Mouse (Mus musculus) stomach, embryonic 16.5 days (tissue): ENCODE measurements at regions not wholly inside any gene's neighbourhood (a gene's known extent, or its start where the extent isn't known, plus 50 kb on each side); places are given as distances from the start of the nearest gene placed in this dataset.

Experiments
- ATAC-seq: fragments of 200-750 bp; cut with Nextera tagmentation; 2 replicates; pipeline ENCODE4 v1.8.0; 2017; ENCODE audit warnings: moderate number of reproducible peaks, moderate TSS enrichment; ENCODE audit not compliant: insufficient read depth, low FRiP score
- H3K27ac ChIP-seq: fragments of 300-500 bp; sonication (generic); 2 replicates; pipeline ENCODE4 v1.5.1; 2014; ENCODE audit warnings: low read length
- H3K27me3 ChIP-seq: fragments of 300-500 bp; sonication (generic); 2 replicates; pipeline ENCODE4 v1.6.1; 2014; ENCODE audit warnings: low read length, control low read depth, mixed read lengths; ENCODE audit not compliant: control insufficient read depth, insufficient read depth
- H3K36me3 ChIP-seq: fragments of 300-500 bp; sonication (generic); 2 replicates; pipeline ENCODE4 v1.6.1; 2014; ENCODE audit warnings: low read length; ENCODE audit not compliant: control insufficient read depth, insufficient read depth
- H3K4me1 ChIP-seq: fragments of 300-500 bp; sonication (generic); 2 replicates; pipeline ENCODE4 v1.6.1; 2014; ENCODE audit warnings: low read length, control low read depth, mixed read lengths; ENCODE audit not compliant: control insufficient read depth, insufficient read depth
- H3K4me2 ChIP-seq: fragments of 300-500 bp; sonication (generic); 2 replicates; pipeline ENCODE4 v1.6.1; 2014; ENCODE audit warnings: low read depth, low read length, mixed read lengths
- H3K4me3 ChIP-seq: fragments of 300-500 bp; sonication (generic); replicated peaks from 2 replicates; pipeline ENCODE4 v1.5.1; 2014; ENCODE audit warnings: mild to moderate bottlenecking, low read length
- H3K9ac ChIP-seq: fragments of 300-500 bp; sonication (generic); 2 replicates; pipeline ENCODE4 v1.6.1; 2014; ENCODE audit warnings: low read length
- H3K9me3 ChIP-seq: fragments of 300-500 bp; sonication (generic); replicated peaks from 2 replicates; pipeline ENCODE4 v1.6.1; 2016; ENCODE audit warnings: low read length, control low read depth; ENCODE audit not compliant: control insufficient read depth
- WGBS: fragments of 180-500 bp; shearing (Covaris S2); extraction: QIAGEN DNeasy Blood & Tissue Kit; methylation state at CpG from one replicate; pipeline ENCODE4 v1.1.7; 2014; 5-methylcytosine and 5-hydroxymethylcytosine counted together

GRCm38 (mm10) chr5:29920295-29920694, 92.6 kb upstream of the Il6 start:
- Histone ChIP-seq H3K36me3 (no peaks in the 10 kb centered on the region), H3K27me3 (no peaks in the 10 kb centered on the region), H3K4me3 (no peak overlapping the region), H3K4me2 (no peak overlapping the region), H3K4me1 (no peaks in the 10 kb centered on the region), H3K27ac (no peak overlapping the region), H3K9me3 (no peaks in the 10 kb centered on the region; the same call in 1 of the 2 replicates), H3K9ac (no peak overlapping the region)
- ATAC-seq, result no peak
- 62% methylated on average over 2 of the region's 2 CpGs for WGBS

GRCm38 (mm10) chr5:29925527-29925926, 87.4 kb upstream of the Il6 start:
- H3K4me3 ChIP-seq, result no peak overlapping the region
- ATAC-seq, result no peak
- H3K9me3 ChIP-seq, result no peaks in the 10 kb centered on the region
- H3K27me3 ChIP-seq, result no peaks in the 10 kb centered on the region
- H3K36me3 ChIP-seq, result no peaks in the 10 kb centered on the region
- H3K4me2 ChIP-seq, result no peak overlapping the region
- WGBS, result 83% methylated on average over 2 of the region's 2 CpGs
- H3K4me1 ChIP-seq, result no peaks in the 10 kb centered on the region
- no peak overlapping the region for H3K9ac ChIP-seq
- H3K27ac ChIP-seq, result no peak overlapping the region

- Histone ChIP-seq H3K4me1 (no peaks in the 10 kb centered on the region), H3K9me3 (no peaks in the 10 kb centered on the region), H3K4me2 (no peak overlapping the region), H3K4me3 (no peak overlapping the region), H3K36me3 (no peaks in the 10 kb centered on the region), H3K27me3 (no peaks in the 10 kb centered on the region), H3K27ac (no peak overlapping the region), H3K9ac (no peak overlapping the region)
- no peak for ATAC-seq
- 71% methylated on average over 1 of the region's 1 CpGs for WGBS
Measured at GRCm38 (mm10) chr5:29927594-29927993, 85.3 kb upstream of the Il6 start.

DNA sequence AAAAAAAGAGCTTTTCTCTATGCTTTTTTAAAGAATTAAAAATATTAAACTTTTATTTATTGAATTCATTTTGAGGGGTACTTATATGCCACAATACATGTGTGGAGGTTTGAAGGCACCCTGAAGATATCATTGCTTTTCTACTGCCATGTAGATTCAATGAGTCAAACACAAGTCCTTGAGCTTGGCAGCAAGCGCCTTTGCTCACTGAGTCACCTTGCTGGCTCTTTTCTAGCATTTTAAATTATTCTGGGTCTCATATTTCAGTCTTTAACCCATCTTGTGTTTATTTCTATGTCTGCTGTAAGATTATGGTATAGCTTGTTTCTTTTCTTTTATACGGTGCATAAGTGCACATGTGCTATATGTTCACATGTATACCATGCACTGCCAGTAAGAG, 83.5 kb upstream of the Il6 start:
- no peaks in the 10 kb centered on the region for H3K36me3 ChIP-seq
- H3K4me3 ChIP-seq, result no peak overlapping the region
- no peaks in the 10 kb centered on the region for H3K9me3 ChIP-seq
- no peaks in the 10 kb centered on the region for H3K4me1 ChIP-seq
- H3K4me2 ChIP-seq, result no peak overlapping the region
- WGBS, result 87% methylated on average over 2 of the region's 2 CpGs
- H3K27me3 ChIP-seq, result no peaks in the 10 kb centered on the region
- no peak for ATAC-seq
- no peak overlapping the region for H3K27ac ChIP-seq
- no peak overlapping the region for H3K9ac ChIP-seq

DNA sequence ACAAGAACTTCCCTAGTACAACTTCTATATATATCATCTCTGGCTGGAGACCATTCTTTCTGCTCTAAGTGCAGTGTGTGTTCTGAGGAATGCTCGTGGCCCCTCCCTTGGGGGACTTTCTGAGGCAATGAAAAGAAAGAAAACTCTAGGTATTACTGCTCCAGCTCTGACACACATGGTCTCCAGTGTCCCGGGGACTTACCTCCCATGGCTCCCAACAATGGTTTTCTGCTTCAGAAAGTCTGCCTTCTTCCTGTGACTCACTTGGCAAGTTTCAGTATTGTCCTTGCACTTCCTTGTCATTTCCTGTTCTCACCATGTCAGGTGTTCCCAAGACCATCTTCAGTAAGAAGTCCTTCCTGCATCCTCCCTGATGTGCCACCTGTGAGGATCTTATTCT, 65.7 kb upstream of the Il6 start:
- no peak overlapping the region for H3K27ac ChIP-seq
- no peaks in the 10 kb centered on the region for H3K36me3 ChIP-seq
- H3K4me2 ChIP-seq, result no peak overlapping the region
- H3K4me1 ChIP-seq, result peaks cover 3% of the 10 kb centered on the region
- WGBS, result 63% methylated on average over 2 of the region's 2 CpGs
- H3K9ac ChIP-seq, result no peak overlapping the region
- no peaks in the 10 kb centered on the region for H3K9me3 ChIP-seq
- H3K4me3 ChIP-seq, result no peak overlapping the region
- ATAC-seq, result no peak
- H3K27me3 ChIP-seq, result no peaks in the 10 kb centered on the region

- no peak overlapping the region for H3K4me3 ChIP-seq
- peaks cover 3% of the 10 kb centered on the region for H3K4me1 ChIP-seq
- 54% methylated on average over 3 of the region's 3 CpGs for WGBS
- H3K27ac ChIP-seq, result no peak overlapping the region
- no peak overlapping the region for H3K4me2 ChIP-seq
- H3K9ac ChIP-seq, result no peak overlapping the region
- no peaks in the 10 kb centered on the region for H3K36me3 ChIP-seq
- no peaks in the 10 kb centered on the region for H3K27me3 ChIP-seq
- no peaks in the 10 kb centered on the region for H3K9me3 ChIP-seq
- no peak for ATAC-seq
Measured at GRCm38 (mm10) chr5:29948161-29948560, 64.8 kb upstream of the Il6 start.

DNA sequence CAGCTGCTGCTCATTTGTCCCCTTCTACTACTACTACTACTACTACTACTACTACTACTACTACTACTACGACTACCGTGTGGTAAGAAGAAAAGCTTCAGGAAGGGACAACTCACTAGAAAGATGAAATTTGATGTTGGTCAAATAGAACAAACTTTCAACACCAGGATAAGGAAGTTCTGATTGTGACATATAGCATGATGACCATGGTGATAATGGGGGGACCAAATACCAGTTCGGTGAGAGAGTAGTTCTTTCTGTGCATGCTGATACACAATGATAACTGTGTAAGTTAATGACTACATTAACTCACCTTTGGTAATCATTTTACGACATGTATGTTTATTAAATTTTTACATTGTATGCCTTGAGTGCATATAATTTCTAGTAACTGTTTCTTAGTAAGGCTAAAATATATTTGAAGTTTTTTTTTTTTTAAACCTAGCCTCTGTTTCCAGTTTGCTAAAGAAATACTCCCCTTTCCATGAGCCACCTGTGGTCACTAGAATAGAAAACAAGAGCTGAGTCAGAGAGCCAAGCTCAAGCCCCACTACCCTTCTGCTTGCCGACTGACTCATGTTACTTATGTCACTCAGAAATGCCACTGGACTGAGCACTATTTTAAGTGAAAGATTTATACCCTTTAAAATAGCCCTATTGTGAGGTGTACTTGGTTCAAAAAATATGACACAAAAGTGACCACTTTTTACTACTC, 62.3 kb upstream of the Il6 start:
- Histone ChIP-seq H3K36me3 (no peaks in the 10 kb centered on the region), H3K9me3 (no peaks in the 10 kb centered on the region), H3K4me3 (no peak overlapping the region), H3K4me1 (peaks cover 3% of the 10 kb centered on the region), H3K4me2 (no peak overlapping the region), H3K27me3 (no peaks in the 10 kb centered on the region), H3K27ac (no peak overlapping the region), H3K9ac (no peak overlapping the region)
- no peak for ATAC-seq
- 78% methylated on average over 5 of the region's 5 CpGs for WGBS

GRCm38 (mm10) chr5:29951381-29952350, 61.2 kb upstream of the Il6 start:
- Histone ChIP-seq H3K9ac (no peak overlapping the region), H3K36me3 (no peaks in the 10 kb centered on the region), H3K4me2 (no peak overlapping the region), H3K27me3 (no peaks in the 10 kb centered on the region), H3K27ac (peak overlapping the region; percentile 2; the same call in 1 of the 2 replicates), H3K4me1 (peaks cover 3% of the 10 kb centered on the region), H3K9me3 (no peaks in the 10 kb centered on the region), H3K4me3 (no peak overlapping the region)
- no peak for ATAC-seq
- WGBS, result 56% methylated on average over 7 of the region's 7 CpGs
